Mouse (Mus musculus) cerebellum, adult 11 months (tissue): ENCODE data around the gene Stxbp3.
A peak's percentile ranks its signal among the peaks of the same experiment; 100 is the strongest.
"Not testable (repeated sequence)": the region's sequence is repeated elsewhere in the genome, so short reads cannot be mapped to it uniquely, and the experiment has no call there.

ENCODE experiments used
- DNase-seq: peaks from one replicate; pipeline ENCODE4 v3.0.0; 2022

Gene Stxbp3

DNA sequence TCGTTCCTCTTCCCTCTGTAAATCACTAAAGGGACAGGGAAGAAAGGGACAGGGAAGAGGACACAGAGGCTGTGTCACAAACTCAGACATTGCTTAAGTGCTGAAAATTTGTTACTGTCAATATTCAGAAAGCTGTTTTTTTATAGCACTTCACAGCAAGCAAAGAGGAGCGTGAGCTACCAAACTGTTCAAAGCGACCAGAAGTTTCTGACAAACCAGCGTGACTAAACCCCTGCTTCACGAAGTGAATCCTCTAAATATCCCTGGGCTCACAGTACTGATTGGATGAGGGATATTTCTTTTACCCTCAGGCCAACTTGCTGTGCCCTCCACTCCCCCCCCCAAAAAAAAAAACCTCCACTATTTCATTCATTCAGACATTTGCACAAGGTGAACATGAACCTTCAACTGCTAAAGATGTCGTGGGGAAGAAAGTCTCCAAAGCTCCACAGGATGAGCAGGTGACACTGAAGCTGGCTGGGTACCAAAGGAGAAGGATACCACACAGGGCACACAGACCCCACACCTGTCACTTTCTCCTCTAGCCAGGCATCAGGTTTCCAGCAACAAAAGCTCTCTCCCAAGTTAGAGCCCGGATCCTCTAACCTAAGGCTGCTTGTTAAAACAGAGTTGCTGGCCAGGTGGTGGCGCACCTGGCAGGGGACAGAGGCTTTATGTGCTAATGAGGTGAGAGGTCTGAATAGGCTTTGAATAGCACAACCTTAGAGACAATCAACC is 16.2 kb upstream of the Stxbp3 start:
- DNase-seq, result peak; percentile 39

DNA sequence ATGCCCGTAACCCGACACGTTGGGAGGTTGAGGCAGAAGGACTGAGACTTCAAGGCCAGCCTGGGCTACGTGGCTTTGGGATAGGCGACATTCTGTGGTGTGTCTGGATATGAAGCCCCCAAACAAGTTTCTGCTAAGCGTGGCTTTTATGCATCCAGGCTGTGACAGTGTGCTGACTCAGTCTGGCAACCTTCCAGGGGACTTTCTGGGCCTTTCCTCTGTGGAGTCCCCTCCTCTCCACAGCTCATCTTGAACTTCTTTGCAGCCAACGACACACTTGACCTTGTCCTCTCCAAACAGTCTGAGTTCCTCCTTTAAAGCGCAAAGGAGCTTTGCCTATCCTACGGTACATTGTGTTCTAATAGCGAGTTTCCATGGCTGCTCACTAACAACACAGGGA is 15.5 kb upstream of the Stxbp3 start:
- no peak for DNase-seq

- no peak for DNase-seq
These were observed 15.0 kb upstream of the Stxbp3 start for GRCm38 (mm10) chr3:108855371-108855770.

- DNase-seq, result no peak
These were observed 12.9 kb upstream of the Stxbp3 start for GRCm38 (mm10) chr3:108853266-108853665.

DNA sequence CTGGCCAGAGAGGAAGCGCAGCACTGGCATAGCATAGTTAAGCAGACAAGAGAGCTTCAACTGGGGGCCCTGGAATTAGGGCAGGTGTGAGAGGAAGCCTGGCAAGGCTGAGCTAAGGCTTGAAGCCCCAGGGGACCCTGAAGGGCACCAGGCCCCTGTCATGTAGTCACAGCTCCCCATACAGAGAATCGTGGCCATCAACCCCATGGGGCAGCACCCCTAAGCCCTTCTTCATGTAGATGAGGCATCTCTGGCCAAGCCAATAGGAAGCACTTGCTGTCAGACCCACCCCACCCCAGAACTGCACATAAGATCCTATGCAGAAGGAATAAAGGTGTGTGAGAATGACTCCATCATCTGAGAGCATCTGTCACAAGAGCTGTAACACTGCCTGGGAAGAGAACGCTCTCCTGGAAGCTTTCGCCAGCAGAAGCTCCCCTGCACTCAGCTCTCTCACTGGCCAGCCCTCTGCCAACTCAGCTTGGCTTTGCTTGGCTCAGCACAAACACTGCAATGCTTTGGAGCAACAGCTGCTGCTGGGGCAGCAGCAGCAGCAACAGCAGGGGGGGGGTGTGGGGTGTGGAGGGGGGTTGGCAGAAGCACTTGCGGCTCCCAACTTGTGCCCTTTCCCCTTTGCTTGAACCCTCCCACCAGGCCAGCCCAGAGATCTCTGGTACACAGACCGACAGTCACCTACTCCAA is 11.8 kb upstream of the Stxbp3 start:
- no peak for DNase-seq

DNA sequence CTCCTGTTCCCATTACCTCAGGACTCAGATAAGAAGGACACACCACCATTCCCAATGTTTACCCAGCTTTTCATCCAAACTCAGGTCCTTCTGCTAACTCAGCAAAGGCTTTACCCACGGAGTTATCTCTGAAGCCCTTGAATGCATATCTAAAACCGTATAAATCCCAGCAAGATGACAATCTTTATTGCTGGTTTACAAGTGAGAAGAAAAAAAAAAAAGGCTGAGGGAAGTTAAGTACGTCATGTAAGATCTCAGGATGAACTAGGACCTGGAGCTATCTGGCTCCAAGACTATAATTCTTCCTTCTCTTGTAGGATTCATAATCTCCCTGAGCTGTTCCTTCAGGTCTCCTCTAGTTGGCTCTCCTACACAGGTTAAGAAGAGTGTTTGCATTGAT is 11.2 kb upstream of the Stxbp3 start:
- no peak for DNase-seq

DNA sequence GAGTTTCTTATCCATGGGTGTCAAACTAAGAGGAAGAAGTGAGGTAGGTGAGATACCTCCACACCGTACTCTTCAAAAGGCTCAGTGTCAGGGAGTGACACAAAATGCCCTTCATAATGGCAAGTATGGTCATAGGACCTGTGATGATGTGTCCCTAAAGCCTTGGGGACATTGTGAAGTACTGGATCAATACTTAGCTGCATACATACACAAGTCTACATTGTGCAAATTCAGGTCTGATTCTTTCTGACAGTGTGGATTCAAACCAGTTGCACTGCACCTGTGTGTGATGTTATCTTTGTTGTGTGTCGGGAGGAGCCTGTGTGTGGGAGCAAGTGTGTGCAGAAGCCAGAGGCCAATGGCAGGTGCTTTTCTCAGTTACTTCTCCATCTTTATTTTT is 10.7 kb upstream of the Stxbp3 start:
- DNase-seq, result no peak

DNA sequence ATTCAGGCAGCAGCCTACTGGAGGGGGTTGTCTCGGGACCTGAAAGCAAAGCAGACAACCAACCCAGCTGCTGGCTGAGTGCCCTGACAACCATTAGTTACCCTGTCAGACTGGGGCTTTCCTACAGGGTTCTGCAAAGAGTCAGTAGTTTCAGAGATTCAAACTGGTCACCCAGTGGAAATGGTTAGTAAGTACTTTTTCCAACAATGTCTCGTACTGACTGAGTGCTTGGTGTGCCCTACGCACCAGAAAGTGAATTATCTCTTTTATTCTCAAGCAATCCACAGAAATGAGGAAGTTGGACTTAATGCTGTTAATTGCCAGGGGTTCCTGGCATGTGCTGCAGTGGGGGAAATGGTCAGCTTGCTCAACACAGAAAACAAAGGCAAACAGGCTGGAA is 10.2 kb upstream of the Stxbp3 start:
- no peak for DNase-seq

DNA sequence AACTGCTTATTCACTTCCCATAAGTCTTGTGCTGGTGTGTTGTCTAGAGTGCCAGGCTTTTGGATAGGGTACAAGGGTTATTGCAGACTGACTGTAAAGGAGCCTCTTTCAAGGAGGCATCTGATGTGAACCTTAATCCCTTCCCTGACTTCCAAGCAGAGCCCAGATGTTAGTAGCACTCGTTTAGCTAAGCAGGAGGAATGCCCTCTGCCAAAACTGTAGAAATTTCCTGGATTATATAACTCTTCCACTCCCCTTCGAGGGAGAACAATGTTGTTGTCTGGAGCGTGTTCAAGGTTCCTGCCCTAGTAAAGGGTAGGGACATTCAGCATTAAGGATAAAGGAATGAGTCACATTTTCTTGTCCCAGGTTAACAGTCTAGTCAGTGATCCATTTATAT is 6.3 kb upstream of the Stxbp3 start:
- DNase-seq, result no peak

GRCm38 (mm10) chr3:108844521-108844920 is 4.2 kb upstream of the Stxbp3 start:
- no peak for DNase-seq

- no peak for DNase-seq
These were observed 3.7 kb upstream of the Stxbp3 start for GRCm38 (mm10) chr3:108844026-108844425.

DNA sequence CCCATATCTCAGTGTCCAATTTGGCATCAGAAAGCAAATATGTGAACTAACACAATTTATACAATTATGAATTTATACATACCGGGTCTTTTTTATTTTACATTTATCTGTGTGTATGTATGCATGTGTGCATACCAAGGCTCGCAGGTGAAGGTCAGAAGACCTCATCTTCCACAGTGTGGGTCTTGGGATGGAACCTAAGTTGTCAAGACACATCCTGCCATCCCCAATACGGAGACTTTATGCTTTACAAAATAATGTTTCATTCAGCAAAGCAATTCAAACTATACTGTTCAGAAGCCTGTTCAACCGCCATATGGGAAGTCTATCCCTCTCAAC is 359 bp upstream of the Stxbp3 start:
- DNase-seq, result no peak

GRCm38 (mm10) chr3:108839647-108839999 is 703 bp downstream of the Stxbp3 start:
- no peak for DNase-seq

DNA sequence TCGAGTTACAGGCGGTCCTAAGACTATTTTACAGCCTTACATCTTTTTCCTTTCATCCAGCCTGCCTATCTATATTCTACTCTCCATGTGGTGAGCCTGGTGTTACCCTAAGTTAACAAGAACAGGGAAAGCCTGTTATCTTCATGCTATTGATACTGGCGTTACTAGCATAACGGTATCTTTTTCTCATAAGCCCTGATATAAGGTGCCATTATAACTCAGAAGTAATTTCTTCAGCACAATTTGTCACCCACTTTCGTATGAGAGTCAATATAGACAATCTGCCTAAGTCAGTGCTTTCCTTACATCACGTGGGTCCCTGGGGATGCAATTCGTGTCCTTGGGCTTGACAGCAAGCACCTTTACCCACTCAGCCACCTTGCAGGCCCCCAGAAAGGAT is 1.3 kb downstream of the Stxbp3 start:
- DNase-seq, result no peak

DNA sequence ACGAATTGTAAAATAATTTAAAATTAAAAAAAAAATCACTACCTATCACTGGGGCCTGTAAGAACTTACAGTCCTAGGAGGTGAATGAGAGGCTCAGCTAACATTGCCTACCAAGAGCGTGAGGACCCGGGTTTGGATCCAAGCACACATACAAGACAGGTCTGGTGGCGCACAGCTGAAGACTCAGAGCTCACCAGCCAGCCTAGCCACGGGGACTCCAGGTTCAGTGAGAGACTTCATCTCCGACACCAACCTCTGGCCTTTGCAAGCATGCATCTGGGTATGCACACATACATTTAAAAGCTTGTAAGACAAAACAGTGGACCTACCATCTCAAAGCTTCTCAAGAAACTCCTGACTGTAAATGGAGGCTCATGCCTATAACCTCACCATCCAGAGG is 3.4 kb downstream of the Stxbp3 start:
- no peak for DNase-seq

GRCm38 (mm10) chr3:108833717-108834116 is 6.6 kb downstream of the Stxbp3 start:
- DNase-seq, result not testable (repeated sequence)

DNA sequence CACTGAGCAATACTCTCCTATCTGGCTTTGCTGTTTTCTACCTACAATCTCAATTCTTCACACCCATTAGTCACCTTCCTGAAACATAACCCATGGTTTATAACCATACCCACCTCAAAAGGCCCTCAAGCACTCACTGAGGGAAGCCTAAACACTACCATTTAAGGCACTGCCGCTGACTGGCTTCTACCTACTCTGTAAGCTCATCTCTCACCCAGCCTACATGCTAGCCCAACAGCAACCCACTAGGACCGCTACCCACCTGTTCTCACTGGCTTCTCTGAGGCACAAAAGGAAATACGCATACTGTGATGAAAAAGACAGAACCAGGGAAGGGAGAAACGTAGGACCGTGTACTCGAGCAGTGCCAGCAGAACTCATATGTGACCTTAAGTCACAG is 8.6 kb downstream of the Stxbp3 start:
- no peak for DNase-seq

- DNase-seq, result no peak
These were observed 9.8 kb downstream of the Stxbp3 start for GRCm38 (mm10) chr3:108830493-108830892.

DNA sequence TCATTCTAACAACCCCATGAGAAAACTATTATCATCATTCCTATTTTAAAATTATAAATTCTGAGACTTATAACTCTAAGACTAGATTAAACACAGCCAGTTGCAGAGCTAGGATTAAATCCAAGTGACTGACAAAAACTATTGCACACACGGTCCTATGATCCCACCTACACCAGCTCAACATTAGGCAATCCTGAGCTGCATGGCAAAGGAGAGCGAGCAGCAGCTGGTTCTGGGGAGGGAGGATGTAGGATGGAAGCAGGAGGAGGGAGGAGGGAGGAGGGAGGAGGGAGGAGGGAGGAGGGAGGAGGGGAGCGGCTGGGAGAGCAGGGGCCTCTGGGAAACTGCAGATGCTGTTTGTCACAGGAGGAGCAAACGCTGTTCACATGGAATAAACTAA is 24.7 kb downstream of the Stxbp3 start:
- no peak for DNase-seq

- DNase-seq, result no peak
These were observed 29.5 kb downstream of the Stxbp3 start for GRCm38 (mm10) chr3:108810747-108811263.

- DNase-seq, result no peak
These were observed 34.7 kb downstream of the Stxbp3 start for GRCm38 (mm10) chr3:108805622-108806021.

- DNase-seq, result no peak
These were observed 42.0 kb downstream of the Stxbp3 start for GRCm38 (mm10) chr3:108798375-108798774.

DNA sequence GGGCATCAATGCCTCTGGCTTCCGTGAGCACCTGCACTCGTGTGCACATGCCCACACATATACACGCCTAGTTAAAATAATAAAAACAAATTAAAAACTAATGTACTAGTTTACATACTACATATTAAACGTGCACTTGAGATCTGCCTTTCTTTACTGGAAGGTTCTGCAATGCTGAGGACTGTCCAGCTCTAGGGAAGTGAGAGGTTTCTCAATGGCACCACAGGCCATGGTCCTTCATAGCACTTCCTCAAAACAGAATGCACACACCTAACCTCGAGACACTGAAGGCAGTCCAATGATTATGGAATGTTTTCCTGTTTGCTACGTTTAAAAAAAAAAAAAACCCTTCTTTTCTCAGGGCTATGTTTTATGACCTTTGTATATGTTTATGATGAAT is 42.6 kb downstream of the Stxbp3 start:
- DNase-seq, result no peak

DNA sequence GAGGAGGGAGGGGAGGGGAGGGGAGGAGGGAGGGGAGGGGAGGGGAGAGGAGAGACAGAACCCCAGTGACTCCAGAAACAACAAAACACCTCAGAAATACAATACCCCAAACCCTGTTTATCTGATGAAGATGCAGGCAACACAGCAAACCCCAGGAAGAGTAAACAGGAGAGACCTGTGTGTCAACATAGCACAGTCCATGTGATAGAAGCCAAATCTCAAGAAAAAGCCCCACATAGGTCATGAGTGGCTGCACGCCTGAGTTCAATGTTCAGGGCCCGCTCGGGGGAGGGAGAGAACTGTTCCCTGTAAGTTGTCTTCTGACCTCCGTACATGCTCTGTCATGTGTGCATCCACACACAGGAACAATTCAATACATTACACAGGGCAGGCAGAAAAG is 43.9 kb downstream of the Stxbp3 start:
- DNase-seq, result no peak
